Mouse (Mus musculus): Measurements from ENCODE around the gene Gm43302.
"Not testable (repeated sequence)": the region's sequence is repeated elsewhere in the genome, so short reads cannot be mapped to it uniquely, and the experiment has no call there.

Gene Gm43302

GRCm38 (mm10) chr5:105293226-105294165 lies at the start of gene Gm43302, which contains the start of gene Gbp6:
Gm43302 (minus strand) TSS chr5:105293695.
Gbp6 (minus strand) TSS chr5:105293698.
- H3K4me3 ChIP-seq (replicated peaks; ENCODE audit: low read length); H3K36me3 ChIP-seq (ENCODE audit: insufficient read depth, low read length); H3K4me1 ChIP-seq (replicated peaks; ENCODE audit: low read depth, low read length); H3K9me3 ChIP-seq (ENCODE audit: low read length); H3K27me3 ChIP-seq (ENCODE audit: insufficient read depth, low read length): not testable (repeated sequence)

DNA sequence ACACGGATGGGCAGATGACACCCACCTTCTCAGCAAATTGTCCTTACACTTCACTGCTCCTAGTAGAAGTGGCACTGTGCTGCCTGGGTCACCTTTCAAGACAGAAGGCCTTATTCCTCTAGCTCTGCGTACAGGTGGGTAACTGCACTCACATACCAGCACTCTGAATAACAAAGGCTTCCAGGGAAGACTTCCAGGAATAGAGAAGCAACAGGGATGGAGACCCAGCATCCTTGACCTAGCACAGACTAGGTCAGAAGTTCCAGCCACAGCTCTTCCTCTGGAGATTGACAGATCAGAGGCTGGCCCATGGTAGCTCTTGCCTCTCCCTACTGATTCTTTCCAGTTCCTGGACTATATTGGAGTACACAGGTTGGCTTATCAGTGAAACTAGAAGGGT lies 47.8 kb upstream of the Gm43302 start:
- no peaks in the 10 kb centered on the region for H3K27me3 ChIP-seq (ENCODE audit: insufficient read depth, low read length)
- no peak overlapping the region for H3K4me3 ChIP-seq (replicated peaks; ENCODE audit: low read length)
- no peaks in the 10 kb centered on the region for H3K36me3 ChIP-seq (ENCODE audit: insufficient read depth, low read length)
- H3K9me3 ChIP-seq (ENCODE audit: low read length): peaks cover 7% of the 10 kb centered on the region
- no peak for TF ChIP-seq NANOG (IDR thresholded peaks at IDR 0.05; ENCODE audit: borderline replicate concordance, low read length)
- no peak for TF ChIP-seq POU5F1 (IDR thresholded peaks at IDR 0.05; ENCODE audit: borderline replicate concordance, low read length)
- TF ChIP-seq CTCF (conservative IDR thresholded peaks at IDR 0.05; ENCODE audit: low read length): no peak
- H3K4me1 ChIP-seq (replicated peaks; ENCODE audit: low read depth, low read length): 0 out of 2 replicates have a peak, but pooled peaks cover 3% of the 10 kb centered on the region

DNA sequence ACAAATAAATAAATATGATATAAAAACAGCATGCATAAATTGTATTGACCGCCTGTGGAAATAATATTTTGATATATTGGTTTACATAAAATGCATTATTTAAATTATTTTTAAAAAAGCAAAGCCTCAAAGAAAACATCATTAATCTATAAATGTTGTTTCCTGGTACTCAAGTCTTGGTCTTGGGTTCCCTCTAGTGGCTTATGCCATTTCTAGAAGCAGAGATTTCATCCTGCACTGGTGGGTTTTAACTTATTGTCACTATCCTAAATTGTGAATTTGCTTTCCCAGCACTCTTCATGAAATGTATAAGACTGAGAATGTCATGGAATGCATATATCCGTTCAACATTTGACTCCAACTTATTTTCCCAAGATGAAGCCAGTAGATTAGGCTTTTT lies 29.0 kb upstream of the Gm43302 start:
- TF ChIP-seq POU5F1 (IDR thresholded peaks at IDR 0.05; ENCODE audit: borderline replicate concordance, low read length) (no peak), CTCF (conservative IDR thresholded peaks at IDR 0.05; ENCODE audit: low read length) (no peak), NANOG (IDR thresholded peaks at IDR 0.05; ENCODE audit: borderline replicate concordance, low read length) (no peak)

GRCm38 (mm10) chr5:105310941-105311340 lies 17.4 kb upstream of the Gm43302 start:
- H3K4me3 ChIP-seq (replicated peaks; ENCODE audit: low read length): no peak overlapping the region
- H3K9me3 ChIP-seq (ENCODE audit: low read length): peaks cover 16% of the 10 kb centered on the region; the same call in 1 of the 2 replicates
- H3K36me3 ChIP-seq (ENCODE audit: insufficient read depth, low read length): no peaks in the 10 kb centered on the region
- TF ChIP-seq NANOG (IDR thresholded peaks at IDR 0.05; ENCODE audit: borderline replicate concordance, low read length): no peak
- TF ChIP-seq POU5F1 (IDR thresholded peaks at IDR 0.05; ENCODE audit: borderline replicate concordance, low read length): no peak
- peak; percentile 19; the same call in 1 of the 2 replicates for TF ChIP-seq CTCF (conservative IDR thresholded peaks at IDR 0.05; ENCODE audit: low read length)
- no peaks in the 10 kb centered on the region for H3K27me3 ChIP-seq (ENCODE audit: insufficient read depth, low read length)
- no peaks in the 10 kb centered on the region for H3K4me1 ChIP-seq (replicated peaks; ENCODE audit: low read depth, low read length)

More for the DNA sequence above, 29.0 kb upstream of the Gm43302 start:
- Histone ChIP-seq H3K27me3 (ENCODE audit: insufficient read depth, low read length) (no peaks in the 10 kb centered on the region), H3K4me1 (replicated peaks; ENCODE audit: low read depth, low read length) (no peaks in the 10 kb centered on the region), H3K36me3 (ENCODE audit: insufficient read depth, low read length) (no peaks in the 10 kb centered on the region), H3K4me3 (replicated peaks; ENCODE audit: low read length) (no peak overlapping the region), H3K9me3 (ENCODE audit: low read length) (peaks cover 20% of the 10 kb centered on the region)

- H3K9me3 ChIP-seq (ENCODE audit: low read length): peaks cover 23% of the 10 kb centered on the region
- not testable (repeated sequence) for H3K4me3 ChIP-seq (replicated peaks; ENCODE audit: low read length); H3K27me3 ChIP-seq (ENCODE audit: insufficient read depth, low read length); H3K36me3 ChIP-seq (ENCODE audit: insufficient read depth, low read length); H3K4me1 ChIP-seq (replicated peaks; ENCODE audit: low read depth, low read length)
Measured at GRCm38 (mm10) chr5:105309148-105309547, 15.7 kb upstream of the Gm43302 start.

- not testable (repeated sequence) for H3K4me1 ChIP-seq (replicated peaks; ENCODE audit: low read depth, low read length); H3K4me3 ChIP-seq (replicated peaks; ENCODE audit: low read length); H3K36me3 ChIP-seq (ENCODE audit: insufficient read depth, low read length); H3K27me3 ChIP-seq (ENCODE audit: insufficient read depth, low read length)
- peaks cover 23% of the 10 kb centered on the region for H3K9me3 ChIP-seq (ENCODE audit: low read length)
Measured at GRCm38 (mm10) chr5:105306946-105307345, 13.5 kb upstream of the Gm43302 start.

DNA sequence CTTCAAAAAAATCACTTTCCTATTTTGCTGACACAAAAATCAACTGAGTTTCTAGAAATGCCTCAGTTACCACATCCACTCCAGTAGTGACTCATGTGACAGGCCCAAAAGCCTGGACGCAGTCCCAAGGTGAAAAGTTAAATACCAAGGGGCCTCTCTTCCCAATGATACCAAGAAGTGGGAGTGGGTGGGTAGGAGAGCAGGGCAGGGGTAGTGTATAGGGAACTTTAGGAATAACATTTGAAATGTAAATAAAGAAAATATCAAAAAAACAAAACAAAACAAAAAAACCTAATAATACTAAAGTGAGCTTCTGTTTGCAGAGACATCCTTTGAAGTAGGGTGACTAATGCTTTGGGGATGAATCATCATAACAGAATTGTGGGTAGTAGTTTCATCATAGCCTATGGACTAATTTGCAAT lies 12.7 kb upstream of the Gm43302 start:
- H3K4me3 ChIP-seq (replicated peaks; ENCODE audit: low read length): no peak overlapping the region
- TF ChIP-seq CTCF (conservative IDR thresholded peaks at IDR 0.05; ENCODE audit: low read length): no peak
- TF ChIP-seq POU5F1 (IDR thresholded peaks at IDR 0.05; ENCODE audit: borderline replicate concordance, low read length): no peak
- no peak for TF ChIP-seq NANOG (IDR thresholded peaks at IDR 0.05; ENCODE audit: borderline replicate concordance, low read length)
- H3K9me3 ChIP-seq (ENCODE audit: low read length): peaks cover 23% of the 10 kb centered on the region
- no peaks in the 10 kb centered on the region for H3K36me3 ChIP-seq (ENCODE audit: insufficient read depth, low read length)
- no peaks in the 10 kb centered on the region for H3K27me3 ChIP-seq (ENCODE audit: insufficient read depth, low read length)
- H3K4me1 ChIP-seq (replicated peaks; ENCODE audit: low read depth, low read length): no peaks in the 10 kb centered on the region

- H3K36me3 ChIP-seq (ENCODE audit: insufficient read depth, low read length); H3K4me3 ChIP-seq (replicated peaks; ENCODE audit: low read length); H3K27me3 ChIP-seq (ENCODE audit: insufficient read depth, low read length); H3K4me1 ChIP-seq (replicated peaks; ENCODE audit: low read depth, low read length): not testable (repeated sequence)
- peaks cover 19% of the 10 kb centered on the region for H3K9me3 ChIP-seq (ENCODE audit: low read length)
Measured at GRCm38 (mm10) chr5:105305671-105306070, 12.2 kb upstream of the Gm43302 start.

DNA sequence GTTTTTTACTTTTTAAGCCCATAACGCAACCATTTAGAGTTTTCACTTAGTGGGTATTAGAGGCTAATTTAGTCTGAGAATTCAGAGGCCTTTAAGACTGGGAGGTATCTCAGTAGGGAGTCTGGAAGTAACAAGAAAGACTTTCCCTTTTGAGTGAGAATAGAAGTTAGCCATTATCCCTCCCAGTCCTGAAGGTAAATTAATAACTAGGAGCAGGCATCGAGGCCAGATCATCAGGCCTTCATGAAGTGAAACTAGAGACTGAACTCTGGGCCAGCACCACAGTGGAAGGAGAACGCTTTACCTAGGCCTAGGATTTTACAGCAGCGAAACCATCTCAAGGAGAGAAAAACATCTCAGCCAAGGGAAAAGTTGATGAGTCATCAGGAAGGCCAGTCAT lies 8.5 kb upstream of the Gm43302 start:
- Histone ChIP-seq H3K36me3 (ENCODE audit: insufficient read depth, low read length) (no peaks in the 10 kb centered on the region), H3K27me3 (ENCODE audit: insufficient read depth, low read length) (no peaks in the 10 kb centered on the region), H3K4me1 (replicated peaks; ENCODE audit: low read depth, low read length) (no peaks in the 10 kb centered on the region), H3K9me3 (ENCODE audit: low read length) (peaks cover 7% of the 10 kb centered on the region), H3K4me3 (replicated peaks; ENCODE audit: low read length) (no peak overlapping the region)
- TF ChIP-seq CTCF (conservative IDR thresholded peaks at IDR 0.05; ENCODE audit: low read length) (no peak), NANOG (IDR thresholded peaks at IDR 0.05; ENCODE audit: borderline replicate concordance, low read length) (no peak), POU5F1 (IDR thresholded peaks at IDR 0.05; ENCODE audit: borderline replicate concordance, low read length) (no peak)
